Mouse (Mus musculus) MEL (cell line): Measurements from ENCODE around the gene Pdik1l. TPM values are rescaled to one million over a fixed set of nuclear protein-coding genes. Genes with fewer than 3 reads are reported as not detected.

Experiments
- DNase-seq: peaks from one replicate; pipeline ENCODE4 v3.0.0; 2011; ENCODE audit warnings: low read depth, low spot score
- H3K27ac ChIP-seq: 2 replicates; pipeline ENCODE4 v1.5.1; 2012; ENCODE audit warnings: low read depth, mild to moderate bottlenecking, control low read depth, low read length, moderate library complexity; ENCODE audit not compliant: control insufficient read depth
- H3K27me3 ChIP-seq, 2 experiments: fragments of 150-350 bp in 1 of 2; sonication (generic) in 1 of 2; 2 replicates each; pipeline ENCODE4 v1.6.1; 2012; ENCODE audit warnings: low read length in 2 of 2, mild to moderate bottlenecking in 2 of 2, improper control_type of control experiment in 1 of 2, moderate library complexity in 1 of 2; ENCODE audit not compliant: insufficient read depth in 2 of 2, control insufficient read depth in 1 of 2
- H3K36me3 ChIP-seq, 2 experiments: 2 replicates each; pipeline ENCODE4 v1.6.1; 2012 to 2014; ENCODE audit warnings: low read length in 2 of 2, improper control_type of control experiment in 1 of 2, inconsistent platforms in 1 of 2, mild to moderate bottlenecking in 1 of 2; ENCODE audit not compliant: insufficient read depth in 2 of 2, control insufficient read depth in 1 of 2
- H3K4me1 ChIP-seq, 2 experiments: fragments of 150-350 bp in 1 of 2; sonication (generic) in 1 of 2; 2 replicates each; pipeline ENCODE4 v1.6.1; 2012; ENCODE audit warnings: low read length in 2 of 2, improper control_type of control experiment in 1 of 2, mild to moderate bottlenecking in 1 of 2; ENCODE audit not compliant: insufficient read depth in 2 of 2, control insufficient read depth in 1 of 2
- H3K4me3 ChIP-seq, 2 experiments: fragments of 150-350 bp in 1 of 2; sonication (generic) in 1 of 2; 2 replicates each; pipeline ENCODE4 v1.5.1; 2012; ENCODE audit warnings: low read depth in 2 of 2, low read length in 2 of 2, mild to moderate bottlenecking in 2 of 2, moderate library complexity in 2 of 2, control low read depth in 1 of 2, improper control_type of control experiment in 1 of 2; ENCODE audit not compliant: control insufficient read depth in 1 of 2, insufficient read depth in 1 of 2
- H3K79me2 ChIP-seq: 2 replicates; pipeline ENCODE4 v1.6.1; 2012; ENCODE audit warnings: mild to moderate bottlenecking, low read length, moderate library complexity; ENCODE audit not compliant: control insufficient read depth, poor library complexity, insufficient read depth
- H3K9ac ChIP-seq: 2 replicates; pipeline ENCODE4 v1.6.1; 2012; ENCODE audit warnings: low read depth, mild to moderate bottlenecking, control low read depth, low read length, moderate library complexity; ENCODE audit not compliant: control insufficient read depth, poor library complexity, severe bottlenecking
- H3K9me3 ChIP-seq: fragments of 150-350 bp; sonication (generic); replicated peaks from 2 replicates; pipeline ENCODE4 v1.6.1; 2012; ENCODE audit warnings: mild to moderate bottlenecking, low read length, improper control_type of control experiment, moderate library complexity; ENCODE audit not compliant: insufficient read depth
- BHLHE40 ChIP-seq: IDR thresholded peaks from 2 replicates; pipeline ENCODE4 v1.6.1; 2012; ENCODE audit warnings: low read depth, mild to moderate bottlenecking, inconsistent platforms, low read length, improper control_type of control experiment, borderline replicate concordance
- CHD2 ChIP-seq: IDR thresholded peaks from 2 replicates; pipeline ENCODE4 v1.6.1; 2011; ENCODE audit warnings: low read length, improper control_type of control experiment
- ELF1 ChIP-seq: IDR thresholded peaks from 2 replicates; pipeline ENCODE4 v1.6.1; 2014; ENCODE audit warnings: low read depth, mild to moderate bottlenecking, inconsistent platforms, low read length, improper control_type of control experiment, moderate library complexity
- ETS1 ChIP-seq: IDR thresholded peaks from 2 replicates; pipeline ENCODE4 v1.6.1; 2012; ENCODE audit warnings: low read depth, mild to moderate bottlenecking, inconsistent platforms, low read length, improper control_type of control experiment, moderate library complexity
- GABPA ChIP-seq: IDR thresholded peaks from 2 replicates; pipeline ENCODE4 v1.6.1; 2012; ENCODE audit warnings: low read depth, mild to moderate bottlenecking, inconsistent platforms, low read length, improper control_type of control experiment, moderate library complexity
- GATA1 ChIP-seq: IDR thresholded peaks from 2 replicates; pipeline ENCODE4 v1.6.1; 2011; ENCODE audit warnings: low read depth, low read length, improper control_type of control experiment
- KAT2A ChIP-seq: conservative IDR thresholded peaks from 2 replicates; pipeline ENCODE4 v1.6.1; 2012; ENCODE audit warnings: low read depth, low read length, improper control_type of control experiment, inconsistent platforms
- MAX ChIP-seq: IDR thresholded peaks from 2 replicates; pipeline ENCODE4 v1.6.1; 2011; ENCODE audit warnings: low read length, improper control_type of control experiment
- MAZ ChIP-seq: IDR thresholded peaks from 2 replicates; pipeline ENCODE4 v1.6.1; 2012; ENCODE audit warnings: low read depth, mild to moderate bottlenecking, inconsistent platforms, low read length, improper control_type of control experiment
- MEF2A ChIP-seq: IDR thresholded peaks from 2 replicates; pipeline ENCODE4 v1.6.1; 2014; ENCODE audit warnings: low read depth, mild to moderate bottlenecking, inconsistent platforms, low read length, improper control_type of control experiment; ENCODE audit not compliant: poor library complexity, insufficient replicate concordance, severe bottlenecking; ENCODE audit errors: extremely low read depth
- MXI1 ChIP-seq: IDR thresholded peaks from 2 replicates; pipeline ENCODE4 v1.6.1; 2011; ENCODE audit warnings: mild to moderate bottlenecking, low read depth, low read length, improper control_type of control experiment
- MYB ChIP-seq: IDR thresholded peaks from 2 replicates; pipeline ENCODE4 v1.6.1; 2011; ENCODE audit warnings: mild to moderate bottlenecking, low read depth, low read length, improper control_type of control experiment
- NELFE ChIP-seq: IDR thresholded peaks from 2 replicates; pipeline ENCODE4 v1.6.1; 2011; ENCODE audit warnings: low read depth, low read length, improper control_type of control experiment
- POLR2A ChIP-seq, 2 experiments: IDR thresholded peaks; 2 replicates each; pipeline ENCODE4 v1.6.1; 2011 to 2012; ENCODE audit warnings: low read length in 2 of 2, mild to moderate bottlenecking in 2 of 2, control low read depth in 1 of 2, improper control_type of control experiment in 1 of 2, low read depth in 1 of 2, moderate library complexity in 1 of 2; ENCODE audit not compliant: control insufficient read depth in 1 of 2, insufficient read depth in 1 of 2, poor library complexity in 1 of 2
- POLR2AphosphoS2 ChIP-seq: IDR thresholded peaks from 2 replicates; pipeline ENCODE4 v1.6.1; 2011; ENCODE audit warnings: low read length, improper control_type of control experiment
- POLR2AphosphoS5 ChIP-seq: IDR thresholded peaks from 2 replicates; pipeline ENCODE4 v1.6.1; 2012; ENCODE audit warnings: low read depth, borderline replicate concordance, mild to moderate bottlenecking, inconsistent platforms, low read length, moderate library complexity, mixed read lengths
- RAD21 ChIP-seq: IDR thresholded peaks from 2 replicates; pipeline ENCODE4 v1.6.1; 2011; ENCODE audit warnings: mild to moderate bottlenecking, low read depth, low read length, improper control_type of control experiment
- RCOR1 ChIP-seq: IDR thresholded peaks from 2 replicates; pipeline ENCODE4 v1.6.1; 2012; ENCODE audit warnings: low read depth, mild to moderate bottlenecking, inconsistent platforms, low read length, improper control_type of control experiment
- SIN3A ChIP-seq: IDR thresholded peaks from 2 replicates; pipeline ENCODE4 v1.6.1; 2012; ENCODE audit warnings: low read length, improper control_type of control experiment, inconsistent platforms
- SMC3 ChIP-seq: IDR thresholded peaks from 2 replicates; pipeline ENCODE4 v1.6.1; 2011; ENCODE audit warnings: low read depth, low read length, improper control_type of control experiment
- TAL1 ChIP-seq: IDR thresholded peaks from 2 replicates; pipeline ENCODE4 v1.6.1; 2012; ENCODE audit warnings: mild to moderate bottlenecking, inconsistent platforms, low read length, moderate library complexity, mixed read lengths
- UBTF ChIP-seq: IDR thresholded peaks from 2 replicates; pipeline ENCODE4 v1.6.1; 2012; ENCODE audit warnings: low read depth, mild to moderate bottlenecking, inconsistent platforms, low read length, improper control_type of control experiment, moderate library complexity, borderline replicate concordance; ENCODE audit not compliant: insufficient read depth
- USF2 ChIP-seq, 2 experiments: IDR thresholded peaks; 2 replicates each; pipeline ENCODE4 v1.6.1; 2011 to 2012; ENCODE audit warnings: improper control_type of control experiment in 2 of 2, low read length in 2 of 2, borderline replicate concordance in 1 of 2, inconsistent platforms in 1 of 2, low read depth in 1 of 2, mild to moderate bottlenecking in 1 of 2; ENCODE audit not compliant: insufficient read depth in 1 of 2
- ZC3H11A ChIP-seq: IDR thresholded peaks from 2 replicates; pipeline ENCODE4 v1.6.1; 2012; ENCODE audit warnings: low read depth, mild to moderate bottlenecking, inconsistent platforms, low read length, improper control_type of control experiment
- polyA plus RNA-seq, 2 experiments: library from polyadenylated mRNA; stranded (reverse) in 1 of 2; unstranded in 1 of 2; fragments of >175 nt in 1 of 2; fragments of >200 nt in 1 of 2; gene quantifications; 2 replicates each; pipeline versions ENCODE4 v1.2.1 to v1.2.4; 2012; ENCODE audit warnings: low replicate concordance in 2 of 2, low read depth in 1 of 2; ENCODE audit not compliant: insufficient read length in 2 of 2, insufficient read depth in 1 of 2, missing spikeins in 1 of 2
- total RNA-seq: library from RNA; depleted of rRNA; stranded (reverse); fragments of 300-350 nt; gene quantifications from 2 replicates; pipeline ENCODE4 v1.2.3, GENCODE M21; 2012

Gene Pdik1l
- total and polyA plus RNA-seq, 3 experiments, result 11.7 to 32.1 (median 13.0) TPM

- Histone ChIP-seq H3K36me3 (no peaks in the 10 kb centered on the region), H3K9ac (no peak within 1 kb of the TSS), H3K27me3 (peaks cover 0 to 7% of the 10 kb centered on the region in 2 experiments; a peak in 3 of 4 replicates), H3K79me2 (no peaks in the 10 kb centered on the region), H3K4me1 (no peaks in the 10 kb centered on the region), H3K27ac (no peak within 1 kb of the TSS), H3K4me3 (no peak within 1 kb of the TSS), H3K9me3 (no peaks in the 10 kb centered on the region)
- no peak for DNase-seq
- TF ChIP-seq NELFE, result no peak
- TF ChIP-seq TAL1, result no peak
- no peak for TF ChIP-seq MEF2A
- no peak for TF ChIP-seq USF2 (IDR thresholded peaks at IDR 0.05; ENCODE audit: borderline replicate concordance in 1 of 2, insufficient read depth in 1 of 2, low read depth in 1 of 2, low read length in 2 of 2)
- no peak for TF ChIP-seq ZC3H11A
- TF ChIP-seq CHD2, result no peak
- TF ChIP-seq BHLHE40, result no peak
- TF ChIP-seq ETS1, result no peak
- TF ChIP-seq KAT2A, result no peak
- no peak for TF ChIP-seq POLR2AphosphoS2
- no peak for TF ChIP-seq POLR2A (IDR thresholded peaks at IDR 0.05; ENCODE audit: control insufficient read depth in 1 of 2, insufficient read depth in 1 of 2, low read depth in 1 of 2, low read length in 2 of 2, poor library complexity in 1 of 2)
- no peak for TF ChIP-seq POLR2AphosphoS5
- no peak for TF ChIP-seq RAD21
- no peak for TF ChIP-seq MAX
- TF ChIP-seq GATA1, result no peak
- no peak for TF ChIP-seq MYB
- no peak for TF ChIP-seq SMC3
- TF ChIP-seq GABPA, result no peak
- no peak for TF ChIP-seq UBTF
- TF ChIP-seq MXI1, result no peak
Measured at GRCm38 (mm10) chr4:134314876-134315275, 27.2 kb upstream of the Pdik1l start, which contains the start of gene Trim63. TSS of gene Trim63 (plus strand) at chr4:134315120.

GRCm38 (mm10) chr4:134314081-134314655, 26.5 kb upstream of the Pdik1l start:
- no peaks in the 10 kb centered on the region for H3K9me3 ChIP-seq
- no peak overlapping the region for H3K4me3 ChIP-seq
- peaks cover 0 to 5% of the 10 kb centered on the region in 2 experiments; a peak in 2 of 4 replicates for H3K27me3 ChIP-seq
- H3K36me3 ChIP-seq, result no peaks in the 10 kb centered on the region
- H3K4me1 ChIP-seq, result no peaks in the 10 kb centered on the region
- DNase-seq, result no peak
- H3K27ac ChIP-seq, result no peak overlapping the region
- TF ChIP-seq RAD21 (no peak), MXI1 (no peak), ELF1 (no peak), RCOR1 (no peak), GATA1 (no peak), NELFE (no peak), MAZ (no peak), SIN3A (no peak)
- H3K9ac ChIP-seq, result no peak overlapping the region
- H3K79me2 ChIP-seq, result no peaks in the 10 kb centered on the region
